Comparison of ENCODE assay signal across 9 mouse cellular contexts in genomic region chr7:130770707-130771106, GRCm38 (mm10). TPM values are rescaled to one million over a fixed set of nuclear protein-coding genes. Genes with fewer than 3 reads are reported as not detected.
DNase-seq lines count a peak whose midpoint lies in the region; ATAC-seq lines count a peak whose summit lies in the region.
"Had no signal": no experiment of that assay in that cellular context is flagged by ENCODE, and none has a peak within 500 bp of the region (broad histone marks: within the 10 kb centered on the region; RNA-seq: fewer than 3 reads in every experiment).

No protein-coding gene starts in this region.

- no peaks in the 10 kb centered on the region for H3K4me1 ChIP-seq in forebrain, embryonic 12.5 days
- H3K4me1 ChIP-seq: neural tube, embryonic 12.5 days had no signal

- intact Hi-C loops in heart, postnatal 25 days (cut with DNase I) = loop anchor here (2.0 to 10.0 kb wide), 3 partner anchors 57 to 274 kb away; no protein-coding TSS in a partner anchor
- intact Hi-C loops in left cerebral cortex, postnatal 14 days (cut with DNase I) = loop anchor here (5.0 kb wide), 1 partner anchor 142 kb away; no protein-coding TSS in a partner anchor

- ATAC-seq in forebrain, embryonic 12.5 days (ENCODE audit: low FRiP score) = 0 out of 2 replicates have a peak, but pooled peaks have one; percentile 17
- peak; percentile 74 for ATAC-seq in monocyte, adult 5-6 weeks (replicated peaks; ENCODE audit: insufficient number of reproducible peaks, low FRiP score, low TSS enrichment, poor library complexity, severe bottlenecking)

- H3K9ac ChIP-seq in forebrain, embryonic 12.5 days = no peak overlapping the region
- H3K9ac ChIP-seq: neural tube, embryonic 12.5 days had no signal

- no peaks in the 10 kb centered on the region for H3K27me3 ChIP-seq in forebrain, embryonic 12.5 days
- H3K27me3 ChIP-seq: neural tube, embryonic 12.5 days had no signal

- 29% methylated on average over 3 of the region's 3 CpGs for WGBS in forebrain, embryonic 12.5 days

- peaks cover 2% of the 10 kb centered on the region; the same call in 1 of the 2 replicates for H3K36me3 ChIP-seq in forebrain, embryonic 12.5 days (replicated peaks)

- no peak overlapping the region for H3K4me2 ChIP-seq in forebrain, embryonic 12.5 days
- H3K4me2 ChIP-seq: neural tube, embryonic 12.5 days had no signal

- peak; percentile 65 to 87 for DNase-seq in heart, adult 18-20 months
- no peak for DNase-seq in heart, postnatal 25 days (ENCODE audit: low spot score)
- DNase-seq in brain, embryonic 18.5 days (ENCODE audit: low read depth, low spot score) = peak; percentile 42
- peak; percentile 60 for DNase-seq in hindlimb bud, embryonic 11.5 days (ENCODE audit: extremely low spot score, low read depth, low spot score)
- DNase-seq in left cerebral cortex, postnatal 14 days (ENCODE audit: low spot score in 2 of 2) = peak; percentile 86 to 89
- peak; percentile 57 to 72 for DNase-seq in spleen, postnatal 36 days (ENCODE audit: low spot score in 2 of 2)

- H3K4me3 ChIP-seq in forebrain, embryonic 12.5 days (replicated peaks) = no peak overlapping the region
- H3K4me3 ChIP-seq: neural tube, embryonic 12.5 days had no signal

- no peaks in the 10 kb centered on the region for H3K9me3 ChIP-seq in forebrain, embryonic 12.5 days
- H3K9me3 ChIP-seq: neural tube, embryonic 12.5 days had no signal

- no peak overlapping the region for H3K27ac ChIP-seq in forebrain, embryonic 12.5 days
- H3K27ac ChIP-seq: neural tube, embryonic 12.5 days had no signal

RNA-seq across cellular contexts. Expression of gene Btbd16, which starts 3.2 kb away (rescaled TPM):
- total RNA-seq in heart, adult 18-20 months (2021) = under 1 TPM in 1 of 2 experiments, not detected in 1; 0.36 TPM
- total RNA-seq in heart, postnatal 25 days (2021) = not detected
- polyA plus RNA-seq in forebrain, embryonic 12.5 days (2016; fragmentation: Nextera tagmentation; extraction: Ambion mirVana) = not detected in 2 replicates
- under 1 TPM; 0.15 to 0.42 TPM for total RNA-seq in left cerebral cortex, postnatal 14 days (2021)
- total RNA-seq in monocyte, adult 5-6 weeks (2017) = 0.19 to 1.2 TPM in 2 of 3 replicates, not detected in the other
